Mouse (Mus musculus) heart, postnatal 4 days (tissue): ENCODE measurements at regions not wholly inside any gene's neighbourhood (a gene's known extent, or its start where the extent isn't known, plus 50 kb on each side); places are given as distances from the start of the nearest gene placed in this dataset.

Experiments used
- DNase-seq: peaks from one replicate; pipeline ENCODE4 v3.0.0; 2021

GRCm38 (mm10) chr3:80284656-80285055 is 400.3 kb downstream of the Fam198b start:
- no peak for DNase-seq

- no peak for DNase-seq
Observed at GRCm38 (mm10) chr3:80285246-80285645, 400.9 kb downstream of the Fam198b start.

- no peak for DNase-seq
Observed at GRCm38 (mm10) chr3:80293485-80293884, 409.2 kb downstream of the Fam198b start.

GRCm38 (mm10) chr3:80307632-80308031 is 423.3 kb downstream of the Fam198b start:
- no peak for DNase-seq

GRCm38 (mm10) chr3:80309931-80310330 is 425.6 kb downstream of the Fam198b start:
- DNase-seq, result no peak

GRCm38 (mm10) chr3:80311689-80312088 is 427.4 kb downstream of the Fam198b start:
- DNase-seq, result no peak

- no peak for DNase-seq
Observed at GRCm38 (mm10) chr3:80322291-80322690, 438.0 kb downstream of the Fam198b start.

GRCm38 (mm10) chr3:80324726-80325125 is 440.4 kb downstream of the Fam198b start:
- DNase-seq, result no peak

- DNase-seq, result no peak
Observed at GRCm38 (mm10) chr3:80331776-80332175, 447.4 kb downstream of the Fam198b start.

- no peak for DNase-seq
Observed at GRCm38 (mm10) chr3:80334446-80334893, 450.1 kb downstream of the Fam198b start.

GRCm38 (mm10) chr3:80336123-80336674 is 451.9 kb downstream of the Fam198b start:
- DNase-seq, result no peak

GRCm38 (mm10) chr3:80367972-80368371 is 434.7 kb downstream of the Gria2 start:
- no peak for DNase-seq

- no peak for DNase-seq
Observed at GRCm38 (mm10) chr3:80369214-80369941, 433.3 kb downstream of the Gria2 start.

- DNase-seq, result no peak
Observed at GRCm38 (mm10) chr3:80372436-80372835, 430.2 kb downstream of the Gria2 start.

GRCm38 (mm10) chr3:80385986-80386385 is 416.6 kb downstream of the Gria2 start:
- no peak for DNase-seq

- no peak for DNase-seq
Observed at GRCm38 (mm10) chr3:80396240-80396639, 406.4 kb downstream of the Gria2 start.

GRCm38 (mm10) chr3:80420453-80420852 is 382.2 kb downstream of the Gria2 start:
- DNase-seq, result no peak

- DNase-seq, result no peak
Observed at GRCm38 (mm10) chr3:80421461-80421860, 381.2 kb downstream of the Gria2 start.

- DNase-seq, result no peak
Observed at GRCm38 (mm10) chr3:80422106-80422505, 380.5 kb downstream of the Gria2 start.

GRCm38 (mm10) chr3:80422646-80423045 is 380.0 kb downstream of the Gria2 start:
- no peak for DNase-seq
